Mouse (Mus musculus) CH12.LX (cell line): ENCODE results near the gene H2-M10.2. TPM values are rescaled to one million over a fixed set of nuclear protein-coding genes. Genes with fewer than 3 reads are reported as not detected.

Experiments
- DNase-seq: peaks from one replicate; pipeline ENCODE4 v3.0.0-alpha.2; 2013; ENCODE audit errors: extremely low read depth
- H3K27ac ChIP-seq: 2 replicates; pipeline ENCODE4 v1.5.1; 2012; ENCODE audit warnings: low read depth, mild to moderate bottlenecking, control low read depth, moderate library complexity; ENCODE audit not compliant: insufficient read depth
- H3K27me3 ChIP-seq: replicated peaks from 2 replicates; pipeline ENCODE3; 2012; ENCODE audit warnings: inconsistent platforms
- H3K36me3 ChIP-seq, 2 experiments: replicated peaks in 1 of 2; 2 replicates each; pipeline versions ENCODE3 to v1.6.1; 2012; ENCODE audit warnings: inconsistent platforms in 1 of 2, low read length in 1 of 2, mild to moderate bottlenecking in 1 of 2, mixed read lengths in 1 of 2, moderate library complexity in 1 of 2; ENCODE audit not compliant: control insufficient read depth in 1 of 2, insufficient read depth in 1 of 2
- H3K4me1 ChIP-seq, 2 experiments: 2 replicates each; pipeline ENCODE4 v1.6.1; 2012; ENCODE audit warnings: inconsistent platforms in 1 of 2, moderate library complexity in 1 of 2; ENCODE audit not compliant: insufficient read depth in 2 of 2, control insufficient read depth in 1 of 2
- H3K4me2 ChIP-seq: 2 replicates; pipeline ENCODE4 v1.6.1; 2012; ENCODE audit warnings: low read depth, mild to moderate bottlenecking, control low read depth; ENCODE audit not compliant: poor library complexity, insufficient read depth, severe bottlenecking
- H3K4me3 ChIP-seq, 3 experiments: fragments of 150-350 bp in 1 of 3; sonication (generic) in 1 of 3; replicated peaks in 1 of 3; 2 replicates each; pipeline versions ENCODE3 to v1.5.1; 2011 to 2012; ENCODE audit warnings: low read depth in 2 of 3, low read length in 2 of 3, mild to moderate bottlenecking in 2 of 3, moderate library complexity in 2 of 3, control low read depth in 1 of 3, improper control_type of control experiment in 1 of 3, inconsistent platforms in 1 of 3, mixed read lengths in 1 of 3; ENCODE audit not compliant: poor library complexity in 1 of 3
- H3K79me2 ChIP-seq: replicated peaks from 2 replicates; pipeline ENCODE4 v1.6.1; 2012; ENCODE audit warnings: mild to moderate bottlenecking, moderate library complexity; ENCODE audit not compliant: control insufficient read depth, poor library complexity, insufficient read depth, severe bottlenecking; ENCODE audit errors: extremely low read depth
- H3K9ac ChIP-seq: 2 replicates; pipeline ENCODE4 v1.6.1; 2012; ENCODE audit warnings: low read depth, mild to moderate bottlenecking, control low read depth, moderate library complexity; ENCODE audit not compliant: insufficient read depth
- H3K9me3 ChIP-seq: replicated peaks from 2 replicates; pipeline ENCODE3; 2012; ENCODE audit warnings: low read length, inconsistent platforms, mixed read lengths
- CHD2 ChIP-seq: IDR thresholded peaks from 2 replicates; pipeline ENCODE4 v1.6.1; 2011; ENCODE audit warnings: low read length, improper control_type of control experiment
- CTCF ChIP-seq, 2 experiments: IDR thresholded peaks in 1 of 2; conservative IDR thresholded peaks in 1 of 2; 2 replicates each; pipeline ENCODE4 v1.5.1; 2011 to 2012; ENCODE audit warnings: low read depth in 2 of 2, low read length in 2 of 2, improper control_type of control experiment in 1 of 2, inconsistent platforms in 1 of 2, mild to moderate bottlenecking in 1 of 2, moderate library complexity in 1 of 2
- EP300 ChIP-seq: IDR thresholded peaks from 2 replicates; pipeline ENCODE4 v1.6.1; 2011; ENCODE audit warnings: low read length, improper control_type of control experiment
- ETS1 ChIP-seq: conservative IDR thresholded peaks from 2 replicates; pipeline ENCODE4 v1.6.1; 2012; ENCODE audit warnings: low read depth, mild to moderate bottlenecking, inconsistent platforms, low read length, improper control_type of control experiment, moderate library complexity
- GABPA ChIP-seq: IDR thresholded peaks from 2 replicates; pipeline ENCODE4 v1.6.1; 2012; ENCODE audit warnings: low read depth, low read length, improper control_type of control experiment, inconsistent platforms; ENCODE audit not compliant: insufficient replicate concordance
- HCFC1 ChIP-seq: IDR thresholded peaks from 2 replicates; pipeline ENCODE4 v1.6.1; 2012; ENCODE audit warnings: low read depth, mild to moderate bottlenecking, inconsistent platforms, low read length, improper control_type of control experiment
- IRF4 ChIP-seq: IDR thresholded peaks from 2 replicates; pipeline ENCODE4 v1.6.1; 2014; ENCODE audit warnings: low read depth, mild to moderate bottlenecking, inconsistent platforms, low read length, improper control_type of control experiment
- JUN ChIP-seq: IDR thresholded peaks from 2 replicates; pipeline ENCODE4 v1.6.1; 2011; ENCODE audit warnings: low read depth, mild to moderate bottlenecking, low read length, improper control_type of control experiment, moderate library complexity; ENCODE audit not compliant: insufficient read depth
- MAX ChIP-seq: IDR thresholded peaks from 2 replicates; pipeline ENCODE4 v1.6.1; 2011; ENCODE audit warnings: low read length, improper control_type of control experiment
- MYC ChIP-seq: IDR thresholded peaks from 2 replicates; pipeline ENCODE4 v1.6.1; 2011; ENCODE audit warnings: low read depth, mild to moderate bottlenecking, improper control_type of control experiment, low read length
- PAX5 ChIP-seq: IDR thresholded peaks from 2 replicates; pipeline ENCODE4 v1.6.1; 2012; ENCODE audit warnings: low read length, inconsistent platforms, mixed read lengths
- POLR2A ChIP-seq: IDR thresholded peaks from 2 replicates; pipeline ENCODE4 v1.6.1; 2011; ENCODE audit warnings: low read depth, mild to moderate bottlenecking, improper control_type of control experiment, low read length
- RCOR1 ChIP-seq: conservative IDR thresholded peaks from 2 replicates; pipeline ENCODE4 v1.6.1; 2012; ENCODE audit warnings: low read depth, mild to moderate bottlenecking, inconsistent platforms, low read length, improper control_type of control experiment
- ZC3H11A ChIP-seq: IDR thresholded peaks from 2 replicates; pipeline ENCODE4 v1.6.1; 2012; ENCODE audit warnings: low read depth, mild to moderate bottlenecking, inconsistent platforms, low read length, improper control_type of control experiment
- ZNF384 ChIP-seq: IDR thresholded peaks from 2 replicates; pipeline ENCODE4 v1.6.1; 2012; ENCODE audit warnings: low read depth, low read length, improper control_type of control experiment, inconsistent platforms
- dilution Hi-C: fragments of 300-500 bp; cut with MboI; formaldehyde crosslinking; loops from 2 replicates; pipeline ENCODE4 v1.14.3; 2020; ENCODE audit warnings: low sequenced_read_pairs; ENCODE audit not compliant: extremely low pct_unique_long_range_greater_than_20kb, extremely low pct_ligation_motif_present
- in situ Hi-C: fragments of 300-500 bp; cut with MboI; formaldehyde crosslinking; loops from 3 replicates; pipeline ENCODE4 v1.14.3; 2019; ENCODE audit warnings: low sequenced_read_pairs, low pct_ligation_motif_present, low pct_unique_long_range_greater_than_20kb, mixed read lengths
- polyA plus RNA-seq: library from polyadenylated mRNA; unstranded; fragments of >175 nt; gene quantifications from 2 replicates; pipeline ENCODE4 v1.2.1, GENCODE M21; 2012; ENCODE audit warnings: low read depth; ENCODE audit not compliant: insufficient read length
- total RNA-seq, 2 experiments: library from RNA; depleted of rRNA; stranded (reverse); fragments of 300-350 nt in 1 of 2; fragments of >200 nt in 1 of 2; gene quantifications; 2 replicates each; pipeline ENCODE4 v1.2.3; 2012 to 2014

The H2-M10.2 gene
- 6.0 and 7.0 TPM in 2 replicates for total RNA-seq (2012; rRNA removed)
- not detected in 2 replicates for total RNA-seq (2014; rRNA removed)
- polyA plus RNA-seq: 0.26 TPM in 1 of 2 replicates, not detected in the other

DNA sequence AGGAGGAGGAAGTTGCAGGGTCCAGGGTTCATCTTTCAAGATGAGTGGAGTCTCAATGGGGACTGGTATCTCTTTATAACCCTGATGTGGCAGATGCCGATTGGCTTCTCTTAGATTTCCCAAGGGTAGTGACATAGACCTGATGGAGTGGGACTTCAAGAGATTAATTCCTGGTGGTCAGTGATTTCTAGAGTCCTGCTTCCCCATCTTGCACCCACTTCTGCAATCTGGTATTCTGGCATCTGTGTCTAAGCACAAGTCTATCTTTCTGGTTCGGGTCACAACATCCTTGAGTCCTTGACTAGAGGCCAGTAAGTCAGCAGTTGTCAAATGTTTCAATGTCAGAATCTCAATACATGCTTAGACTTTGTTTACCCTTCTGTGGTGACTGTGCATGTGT, at the start of gene H2-M10.2:
TSS of gene H2-M10.2 (minus strand) at position 101 of the 400 bp plus-strand sequence.
- Histone ChIP-seq H3K4me2 (no peak within 1 kb of the TSS), H3K4me3 (no peak within 1 kb of the TSS), H3K27me3 (no peaks in the 10 kb centered on the region), H3K9ac (no peak within 1 kb of the TSS), H3K9me3 (no peaks in the 10 kb centered on the region), H3K4me1 (no peaks in the 10 kb centered on the region), H3K36me3 (peaks cover under 1 to 9% of the 10 kb centered on the region in 2 experiments), H3K27ac (no peak within 1 kb of the TSS), H3K79me2 (no peaks in the 10 kb centered on the region)
- dilution Hi-C loops: no loop called here
- TF ChIP-seq GABPA: no peak
- no peak for DNase-seq
- in situ Hi-C loops: no loop called here

DNA sequence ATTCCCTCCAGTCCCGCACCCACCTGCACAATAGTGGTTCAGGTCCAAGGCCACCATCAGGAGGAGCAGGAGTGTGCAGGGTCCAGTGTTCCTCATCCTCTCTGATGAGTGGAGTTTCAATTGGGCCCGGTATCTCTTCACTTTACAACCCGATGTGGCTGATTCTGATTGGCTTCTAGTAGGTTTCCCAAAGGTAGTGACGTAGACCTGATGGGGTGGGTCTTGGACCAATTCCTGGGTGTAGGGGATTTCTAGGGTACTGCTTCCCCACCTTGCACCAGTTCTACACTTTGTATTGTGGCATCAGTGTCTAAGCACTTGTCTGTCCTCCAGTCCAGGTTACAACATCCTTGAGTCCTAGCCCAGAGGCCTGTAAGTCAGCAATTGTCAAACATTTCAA, 39.8 kb upstream of the H2-M10.2 start, which contains the start of gene H2-M10.1:
TSS of gene H2-M10.1 (minus strand) at position 101 of the 400 bp plus-strand sequence.
- Histone ChIP-seq H3K4me2 (peak within 1 kb of the TSS; percentile 25), H3K36me3 (no peaks in the 10 kb centered on the region), H3K27ac (no peak within 1 kb of the TSS), H3K9me3 (no peaks in the 10 kb centered on the region), H3K79me2 (no peaks in the 10 kb centered on the region; the same call in 1 of the 2 replicates), H3K4me1 (no peaks in the 10 kb centered on the region), H3K27me3 (peaks cover 40% of the 10 kb centered on the region), H3K4me3 (peak within 1 kb of the TSS in 2 of 3 experiments; percentile 44 to 68), H3K9ac (peak within 1 kb of the TSS; percentile 47)
- dilution Hi-C loops (no loop called here), in situ Hi-C loops (no loop called here)
- DNase-seq: no peak
- TF ChIP-seq MAX (no peak), EP300 (no peak), IRF4 (no peak), PAX5 (no peak), ZC3H11A (no peak), CTCF (conservative IDR thresholded peaks at IDR 0.05 in 1 of 2, IDR thresholded peaks at IDR 0.05 in 1 of 2; ENCODE audit: low read depth in 2 of 2, low read length in 2 of 2) (no peak), RCOR1 (no peak), POLR2A (peak; percentile 47; the same call in 1 of the 2 replicates)

DNA sequence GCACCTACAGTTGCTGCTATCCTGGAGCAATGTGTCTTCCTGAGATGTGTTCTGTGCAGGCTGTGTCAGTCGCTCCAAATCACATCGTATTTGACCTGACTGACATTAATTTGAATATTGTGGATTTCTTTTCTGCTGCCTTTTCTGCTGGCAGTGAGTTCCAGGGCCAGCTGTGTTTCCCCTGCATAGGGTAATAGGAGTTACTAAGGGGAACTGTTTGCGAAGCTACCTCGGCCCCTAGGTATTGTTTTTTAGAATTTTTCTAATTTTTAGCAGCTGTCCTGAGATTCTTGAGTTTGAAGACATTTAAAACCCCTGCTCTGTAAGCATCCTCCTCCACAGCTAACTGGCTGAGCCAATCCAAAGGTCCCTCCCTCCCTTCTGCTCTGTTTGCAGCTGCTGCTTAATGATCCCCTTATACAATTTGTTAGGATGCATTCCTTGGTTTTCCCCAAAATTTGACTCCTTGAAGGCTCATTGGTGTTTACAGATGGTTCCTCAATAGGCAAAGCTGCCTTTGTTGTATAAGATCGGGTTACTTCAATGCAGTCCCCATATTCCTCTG, 29.5 kb upstream of the H2-M10.2 start:
- dilution Hi-C loops: no loop called here
- Histone ChIP-seq H3K27me3 (peaks cover 26% of the 10 kb centered on the region), H3K36me3 (peaks cover 0 to 5% of the 10 kb centered on the region in 2 experiments), H3K27ac (no peak overlapping the region)
- TF ChIP-seq ETS1 (no peak), CHD2 (no peak), IRF4 (no peak), HCFC1 (no peak), MAX (no peak), ZNF384 (no peak), JUN (no peak), MYC (no peak)
- TF ChIP-seq, all 38 proteins: peak for 0
- H3K4me2 ChIP-seq: peak overlapping the region; percentile 42; the same call in 1 of the 2 replicates
- H3K9ac ChIP-seq: no peak overlapping the region
- H3K4me3 ChIP-seq: peak overlapping the region in 2 of 3 experiments; percentile 58 to 64
- no peaks in the 10 kb centered on the region for H3K9me3 ChIP-seq
- 0 out of 4 replicates have a peak, but pooled peaks cover 0 to 4% of the 10 kb centered on the region in 2 experiments for H3K4me1 ChIP-seq
- in situ Hi-C loops: no loop called here
- no peaks in the 10 kb centered on the region for H3K79me2 ChIP-seq
- no peak for DNase-seq
